Mouse (Mus musculus): ENCODE results near the gene Fam118b.

- no peak for TF ChIP-seq MAZ (IDR thresholded peaks at IDR 0.05; ENCODE audit: low read depth, low read length)
- TF ChIP-seq CTCF (IDR thresholded peaks at IDR 0.05 in 2 of 3, conservative IDR thresholded peaks at IDR 0.05 in 1 of 3; ENCODE audit: control insufficient read depth in 1 of 3, insufficient read depth in 1 of 3, low read depth in 2 of 3, low read length in 3 of 3, poor library complexity in 1 of 3, severe bottlenecking in 1 of 3): no peak
- no peak; a peak in 1 of 4 replicates for TF ChIP-seq POLR2A (IDR thresholded peaks at IDR 0.05; ENCODE audit: control insufficient read depth in 1 of 2, insufficient read depth in 1 of 2, low read depth in 1 of 2, low read length in 2 of 2, poor library complexity in 1 of 2)
- TF ChIP-seq GABPA (IDR thresholded peaks at IDR 0.05; ENCODE audit: low read depth, low read length): no peak
- no peak for TF ChIP-seq MEF2A (IDR thresholded peaks at IDR 0.05; ENCODE audit: extremely low read depth, insufficient replicate concordance, low read depth, low read length, poor library complexity, severe bottlenecking)
- no peak for TF ChIP-seq EP300 (IDR thresholded peaks at IDR 0.05; ENCODE audit: low read depth in 1 of 2, low read length in 2 of 2)
- no peak for TF ChIP-seq UBTF (IDR thresholded peaks at IDR 0.05; ENCODE audit: borderline replicate concordance, insufficient read depth, low read depth, low read length)
- TF ChIP-seq ZKSCAN1 (IDR thresholded peaks at IDR 0.05; ENCODE audit: low read depth, low read length): no peak
- no peak for TF ChIP-seq USF1 (IDR thresholded peaks at IDR 0.05; ENCODE audit: low read depth, low read length)
- no peak for TF ChIP-seq ELF1 (IDR thresholded peaks at IDR 0.05; ENCODE audit: low read depth, low read length)
- no peak for TF ChIP-seq SMC3 (IDR thresholded peaks at IDR 0.05; ENCODE audit: low read depth, low read length)
- no peak for TF ChIP-seq BHLHE40 (IDR thresholded peaks at IDR 0.05; ENCODE audit: borderline replicate concordance, low read depth, low read length)
These were observed 541 bp upstream of the Fam118b start for GRCm38 (mm10) chr9:35267976-35268715.
